Mouse (Mus musculus) thymus, adult 2 months (tissue): ENCODE results near the gene Adamts13.

Experiments used
- CTCF ChIP-seq: fragments of 200-500 bp; IDR thresholded peaks from 2 replicates; pipeline ENCODE4 v1.5.1; 2012; ENCODE audit warnings: mild to moderate bottlenecking, control low read depth, low read length, moderate library complexity, borderline replicate concordance; ENCODE audit not compliant: control insufficient read depth, poor library complexity, insufficient read depth; ENCODE audit errors: extremely low read depth
- POLR2A ChIP-seq: fragments of 200-500 bp; IDR thresholded peaks from 2 replicates; pipeline ENCODE4 v1.6.1; 2012; ENCODE audit warnings: mild to moderate bottlenecking, low read length, control low read depth, moderate library complexity; ENCODE audit not compliant: control insufficient read depth, poor library complexity, insufficient read depth; ENCODE audit errors: extremely low read depth

- TF ChIP-seq POLR2A (peak; percentile 76), CTCF (peak; percentile 22; the same call in 1 of the 2 replicates)
These were observed 39.7 kb upstream of the Adamts13 start, which contains the start of the genes Surf4 and Stkld1 for GRCm38 (mm10) chr2:26933304-26934055.
